Mouse (Mus musculus) cortical plate, adult 2 months (tissue): ENCODE results near the gene Rrp1.

Source experiments
- CTCF ChIP-seq: fragments of 200-500 bp; IDR thresholded peaks from 2 replicates; pipeline ENCODE4 v1.5.1; 2011; ENCODE audit warnings: mild to moderate bottlenecking, control low read depth, low read length; ENCODE audit not compliant: insufficient read depth; ENCODE audit errors: extremely low read depth
- POLR2A ChIP-seq: fragments of 200-500 bp; IDR thresholded peaks from 2 replicates; pipeline ENCODE4 v1.6.1; 2011; ENCODE audit warnings: mild to moderate bottlenecking, low read length, control low read depth; ENCODE audit not compliant: insufficient read depth; ENCODE audit errors: extremely low read depth

DNA sequence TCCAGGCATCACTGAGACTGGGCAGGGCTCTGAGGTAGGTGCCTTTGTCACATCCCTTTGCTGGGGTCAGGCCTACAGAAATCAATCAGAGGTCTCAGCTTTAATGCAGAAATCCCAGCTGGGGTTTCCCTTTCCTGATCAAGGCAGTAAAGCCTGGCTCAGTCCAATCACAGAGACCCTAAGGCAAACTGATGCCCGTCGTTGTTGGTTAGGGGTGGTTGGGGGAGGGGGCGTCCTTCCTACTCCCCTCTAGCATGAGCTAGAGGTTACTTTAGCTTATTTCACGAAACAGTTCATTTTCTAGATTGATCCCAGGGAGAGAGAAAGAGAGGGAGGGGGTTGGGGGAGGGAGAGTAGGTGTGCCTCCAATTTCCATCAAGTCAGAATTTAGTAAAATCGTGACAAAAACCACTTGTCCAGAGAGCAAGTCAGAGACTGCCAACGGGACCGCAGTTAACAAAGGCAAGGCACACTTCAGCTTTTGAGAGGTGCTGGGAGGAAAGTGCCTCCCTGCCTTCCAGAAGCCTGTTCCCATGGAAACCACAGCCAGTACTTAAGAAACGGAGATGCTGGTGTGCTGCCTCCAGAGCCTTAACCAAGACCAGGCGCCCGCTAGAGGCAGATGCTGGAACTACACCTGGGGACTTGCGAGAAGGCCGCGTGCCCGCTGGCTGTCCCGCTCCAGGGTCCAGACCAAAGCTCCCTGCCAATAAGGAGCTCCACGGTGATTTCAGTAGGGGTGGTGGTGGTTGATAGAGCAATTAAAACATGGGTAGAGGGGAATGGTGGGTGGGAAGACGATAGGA lies 16.8 kb downstream of the Rrp1 start:
- TF ChIP-seq CTCF (peak; percentile 85), POLR2A (0 out of 2 replicates have a peak, but pooled peaks have one; percentile 10)
